Mouse (Mus musculus) liver, embryonic 14.5 days (tissue): ENCODE results near the gene Mfsd2b. TPM values are rescaled to one million over a fixed set of nuclear protein-coding genes. Genes with fewer than 3 reads are reported as not detected.

Source experiments
- ATAC-seq: fragments of 200-750 bp; cut with Nextera tagmentation; 2 replicates; pipeline ENCODE4 v1.8.0; 2017; ENCODE audit warnings: moderate number of reproducible peaks, mild to moderate bottlenecking, moderate library complexity; ENCODE audit not compliant: insufficient read depth
- DNase-seq, 3 experiments: peaks; one replicate each; pipeline ENCODE4 v3.0.0-alpha.2; 2012 to 2013; ENCODE audit warnings: low read depth in 3 of 3, low spot score in 3 of 3
- H3K27ac ChIP-seq: fragments of 300-500 bp; sonication (generic); 2 replicates; pipeline ENCODE4 v1.5.1; 2014; ENCODE audit warnings: moderate library complexity, mild to moderate bottlenecking, control low read depth, inconsistent platforms
- H3K27me3 ChIP-seq: fragments of 300-500 bp; sonication (generic); 2 replicates; pipeline ENCODE4 v1.6.1; 2014; ENCODE audit warnings: mild to moderate bottlenecking, low read length, moderate library complexity; ENCODE audit not compliant: control insufficient read depth, insufficient read depth
- H3K36me3 ChIP-seq: fragments of 300-500 bp; sonication (generic); replicated peaks from 2 replicates; pipeline ENCODE4 v1.6.1; 2014; ENCODE audit warnings: low read depth; ENCODE audit not compliant: control insufficient read depth, insufficient read depth
- H3K4me1 ChIP-seq, 2 experiments: fragments of 200-500 bp in 1 of 2; fragments of 300-500 bp in 1 of 2; sonication (generic) in 1 of 2; replicated peaks; 2 replicates each; pipeline ENCODE4 v1.6.1; 2012 to 2014; ENCODE audit warnings: antibody characterized with exemption in 1 of 2, inconsistent platforms in 1 of 2, low read length in 1 of 2; ENCODE audit not compliant: control insufficient read depth in 2 of 2, insufficient read depth in 2 of 2
- H3K4me2 ChIP-seq: fragments of 300-500 bp; sonication (generic); 2 replicates; pipeline ENCODE4 v1.6.1; 2014; ENCODE audit warnings: low read depth, mild to moderate bottlenecking, control low read depth, moderate library complexity
- H3K4me3 ChIP-seq, 2 experiments: fragments of 200-500 bp in 1 of 2; fragments of 300-500 bp in 1 of 2; sonication (generic) in 1 of 2; 2 replicates each; pipeline ENCODE4 v1.5.1; 2012 to 2014; ENCODE audit warnings: low read depth in 2 of 2, low read length in 2 of 2, mild to moderate bottlenecking in 2 of 2, control low read depth in 1 of 2, inconsistent platforms in 1 of 2, moderate library complexity in 1 of 2; ENCODE audit not compliant: insufficient read depth in 1 of 2
- H3K9ac ChIP-seq: fragments of 300-500 bp; sonication (generic); replicated peaks from 2 replicates; pipeline ENCODE4 v1.6.1; 2014; ENCODE audit warnings: mild to moderate bottlenecking, control low read depth, moderate library complexity
- H3K9me3 ChIP-seq: fragments of 300-500 bp; sonication (generic); 2 replicates; pipeline ENCODE4 v1.6.1; 2016; ENCODE audit warnings: low read length, mixed read lengths; ENCODE audit not compliant: control insufficient read depth
- CTCF ChIP-seq: IDR thresholded peaks from 2 replicates; pipeline ENCODE4 v1.5.1; 2016; ENCODE audit warnings: antibody characterized with exemption, low read depth, control low read depth
- EP300 ChIP-seq: IDR thresholded peaks from 2 replicates; pipeline ENCODE4 v1.6.1; 2016; ENCODE audit warnings: antibody characterized with exemption, low read depth
- WGBS: fragments of 180-500 bp; shearing (Covaris S2); extraction: QIAGEN DNeasy Blood & Tissue Kit; methylation state at CpG from one replicate; pipeline ENCODE4 v1.1.7; 2014; ENCODE audit not compliant: insufficient replicate concordance; 5-methylcytosine and 5-hydroxymethylcytosine counted together
- polyA plus RNA-seq, 2 experiments: library from polyadenylated mRNA; depleted of rRNA in 1 of 2; stranded (reverse) in 1 of 2; unstranded in 1 of 2; fragments of >200 nt; fragmentation: Nextera tagmentation in 1 of 2; extraction: Ambion mirVana in 1 of 2; gene quantifications; 2 replicates each; pipeline versions ENCODE4 v1.2.1 to v1.2.3; 2012 to 2014

The Mfsd2b gene
- polyA plus RNA-seq, 2 experiments, result 45.9 to 54.6 TPM

GRCm38 (mm10) chr12:4859241-4859914, 14.8 kb downstream of the Mfsd2b start:
- Histone ChIP-seq H3K27me3 (no peaks in the 10 kb centered on the region), H3K4me2 (no peak overlapping the region), H3K4me1 (no peaks in the 10 kb centered on the region; a peak in 1 of 4 replicates), H3K4me3 (no peak overlapping the region), H3K9ac (no peak overlapping the region), H3K27ac (no peak overlapping the region), H3K36me3 (peaks cover 43% of the 10 kb centered on the region), H3K9me3 (no peaks in the 10 kb centered on the region)
- no peak for DNase-seq
- WGBS, result 26% methylated on average over 11 of the region's 11 CpGs
- peak; percentile 31; the same call in 1 of the 2 replicates for ATAC-seq
- no peak for TF ChIP-seq EP300
- TF ChIP-seq CTCF, result no peak

DNA sequence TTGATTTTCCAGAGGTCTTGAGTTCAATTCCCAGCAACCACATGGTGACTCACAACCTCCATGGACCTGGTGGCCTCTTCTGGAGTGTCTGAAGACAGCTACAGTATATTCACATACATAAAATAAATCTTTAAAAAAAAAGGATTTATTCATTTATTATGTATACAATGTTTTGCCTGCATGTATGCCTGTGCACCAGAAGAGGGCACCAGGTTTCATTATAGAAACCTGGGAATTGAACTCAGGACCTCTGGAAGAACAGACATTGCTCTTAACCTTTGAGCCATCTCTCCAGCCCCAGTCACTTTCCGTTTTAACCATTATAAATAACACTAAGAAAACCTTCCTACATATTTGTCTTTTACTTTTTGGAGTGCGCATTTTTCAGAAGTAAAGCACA, 17.3 kb downstream of the Mfsd2b start:
- Histone ChIP-seq H3K27ac (no peak overlapping the region), H3K9me3 (no peaks in the 10 kb centered on the region), H3K4me1 (no peaks in the 10 kb centered on the region; a peak in 1 of 4 replicates), H3K9ac (no peak overlapping the region), H3K4me3 (no peak overlapping the region), H3K36me3 (peaks cover 17% of the 10 kb centered on the region), H3K4me2 (no peak overlapping the region), H3K27me3 (no peaks in the 10 kb centered on the region)
- DNase-seq, result no peak
- WGBS, result 88% methylated on average over 2 of the region's 2 CpGs
- TF ChIP-seq EP300 (no peak), CTCF (peak; percentile 44; the same call in 1 of the 2 replicates)
- no peak for ATAC-seq

- Histone ChIP-seq H3K27me3 (no peaks in the 10 kb centered on the region), H3K4me1 (no peaks in the 10 kb centered on the region; a peak in 1 of 4 replicates), H3K4me2 (no peak overlapping the region), H3K9me3 (no peaks in the 10 kb centered on the region), H3K36me3 (peaks cover 11% of the 10 kb centered on the region), H3K9ac (no peak overlapping the region), H3K4me3 (no peak overlapping the region), H3K27ac (no peak overlapping the region)
- no peak for DNase-seq
- TF ChIP-seq EP300 (no peak), CTCF (peak; percentile 70)
- ATAC-seq, result no peak
- WGBS, result 80% methylated on average over 5 of the region's 5 CpGs
These were observed 18.0 kb downstream of the Mfsd2b start for GRCm38 (mm10) chr12:4856160-4856559.

- Histone ChIP-seq H3K4me3 (peak overlapping the region; percentile 79 to 100), H3K27me3 (peaks cover 7% of the 10 kb centered on the region), H3K4me1 (peaks cover 9 to 20% of the 10 kb centered on the region in 2 experiments), H3K36me3 (no peaks in the 10 kb centered on the region), H3K27ac (peak overlapping the region; percentile 13; the same call in 1 of the 2 replicates), H3K9ac (peak overlapping the region; percentile 78), H3K4me2 (peak overlapping the region; percentile 99), H3K9me3 (no peaks in the 10 kb centered on the region)
- WGBS, result under 1% methylated on average over 12 of the region's 12 CpGs
- TF ChIP-seq EP300, result no peak
- no peak for TF ChIP-seq CTCF
- peak; percentile 55 for ATAC-seq
- peak; percentile 12 to 41 (median 26) for DNase-seq
These were observed 30.4 kb downstream of the Mfsd2b start for GRCm38 (mm10) chr12:4843741-4844140.

DNA sequence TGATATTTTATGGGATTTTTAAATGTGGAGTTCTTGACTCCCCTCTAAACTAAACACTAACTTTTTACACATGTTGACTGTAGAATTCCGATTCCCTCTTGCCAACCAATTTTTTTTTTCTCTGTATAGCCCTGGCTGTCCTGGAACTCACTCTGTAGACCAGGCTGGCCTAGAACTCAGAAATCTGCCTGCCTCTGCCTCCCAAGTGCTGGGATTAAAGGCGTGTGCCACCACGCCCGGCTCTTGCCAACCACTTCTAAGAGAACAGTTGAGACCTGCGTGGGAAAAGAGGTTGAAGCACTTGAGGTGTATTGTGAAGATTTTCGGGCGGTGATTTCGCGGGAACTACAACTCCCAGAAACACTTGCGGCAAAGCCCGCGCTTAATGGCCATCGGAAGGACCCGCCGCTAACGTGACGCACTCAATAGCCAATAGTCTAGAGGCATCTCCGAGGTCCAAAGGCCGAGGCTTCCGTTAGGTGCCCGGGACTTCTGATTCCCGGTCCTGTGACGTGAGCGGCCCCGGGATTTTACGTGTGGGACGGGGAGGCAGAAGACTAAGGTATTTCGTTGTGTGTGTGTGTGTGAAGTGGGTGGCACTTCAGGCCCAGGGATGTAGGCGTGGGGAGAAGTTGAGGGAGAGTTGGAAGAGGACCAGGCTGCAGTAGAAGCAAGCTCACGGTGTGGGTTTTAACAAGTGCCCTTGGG, 31.1 kb downstream of the Mfsd2b start, which contains the start of gene Wdcp:
Wdcp (plus strand) TSS at position 414 of the 708 bp plus-strand sequence.
- Histone ChIP-seq H3K4me2 (peak within 1 kb of the TSS; percentile 99), H3K27ac (peak within 1 kb of the TSS; percentile 37), H3K36me3 (no peaks in the 10 kb centered on the region), H3K4me3 (peak within 1 kb of the TSS; percentile 79 to 100), H3K9ac (peak within 1 kb of the TSS; percentile 78), H3K9me3 (no peaks in the 10 kb centered on the region), H3K4me1 (peaks cover 9 to 20% of the 10 kb centered on the region in 2 experiments), H3K27me3 (peaks cover 7% of the 10 kb centered on the region)
- no peak for TF ChIP-seq EP300
- no peak for TF ChIP-seq CTCF
- WGBS, result under 1% methylated on average over 30 of the region's 30 CpGs
- peak; percentile 91 for ATAC-seq
- peak; percentile 81 to 85 (median 85) for DNase-seq
